Mouse (Mus musculus): ENCODE results near the gene Vmn1r220. TPM values are rescaled to one million over a fixed set of nuclear protein-coding genes. Genes with fewer than 3 reads are reported as not detected.

The Vmn1r220 gene
- not detected for total RNA-seq (2023)

GRCm38 (mm10) chr13:23187875-23188274 lies at the start of gene Vmn1r220:
Gene Vmn1r220 (minus strand): TSS chr13:23187975.

GRCm38 (mm10) chr13:23235847-23236246 lies 48.1 kb upstream of the Vmn1r220 start, which contains the start of gene Vmn1r222:
Gene Vmn1r222 (minus strand): TSS chr13:23235947.

GRCm38 (mm10) chr13:23213827-23214226 lies 26.1 kb upstream of the Vmn1r220 start, which contains the start of gene Vmn1r221:
Gene Vmn1r221 (plus strand): TSS chr13:23214127.

GRCm38 (mm10) chr13:23159012-23159411 lies 28.8 kb downstream of the Vmn1r220 start, which contains the start of gene Vmn1r219:
Gene Vmn1r219 (plus strand): TSS chr13:23159312.

GRCm38 (mm10) chr13:23133099-23133498 lies 54.7 kb downstream of the Vmn1r220 start, which contains the start of gene Vmn1r218:
Gene Vmn1r218 (plus strand): TSS chr13:23133155.

Other genes with a start within 250 kb of the Vmn1r220 start
- not detected for gene Vmn1r213, start 180.3 kb downstream of the Vmn1r220 start, total RNA-seq (2023)
- not detected for gene Vmn1r214, start 157.6 kb downstream of the Vmn1r220 start, total RNA-seq (2023)
- gene Vmn1r215, start 120.0 kb downstream of the Vmn1r220 start, total RNA-seq (2023): not detected
- gene Vmn1r217, start 69.7 kb downstream of the Vmn1r220 start, total RNA-seq (2023): not detected
- gene Vmn1r218, start 54.8 kb downstream of the Vmn1r220 start, total RNA-seq (2023): not detected
- not detected for gene Vmn1r219, start 28.7 kb downstream of the Vmn1r220 start, total RNA-seq (2023)
- gene Vmn1r221, start 26.2 kb upstream of the Vmn1r220 start, total RNA-seq (2023): not detected
- gene Vmn1r222, start 48.0 kb upstream of the Vmn1r220 start, total RNA-seq (2023): not detected
- gene Vmn1r223, start 59.2 kb upstream of the Vmn1r220 start, total RNA-seq (2023): not detected
- gene Zfp322a, start 181.2 kb upstream of the Vmn1r220 start, total RNA-seq (2023): 1 to 10 TPM; 9.4 to 9.9 TPM
- gene Abt1, start 235.9 kb upstream of the Vmn1r220 start, total RNA-seq (2023): 10 to 100 TPM in 1 of 2 experiments, 1 to 10 TPM in 1; 8.7 to 10.1 TPM

Data from neutrophil, adult 59 days (primary cell).